Mouse (Mus musculus) hematopoietic stem cell, adult 5-6 weeks (primary cell): ENCODE results near the gene Sema4f. TPM values are rescaled to one million over a fixed set of nuclear protein-coding genes. Genes with fewer than 3 reads are reported as not detected.

ENCODE experiments used
- ATAC-seq, 2 experiments: fragments of 125-278 bp in 1 of 2; replicated peaks in 1 of 2; 2 replicates each; pipeline ENCODE4 v1.8.0; 2016 to 2017; ENCODE audit warnings: inconsistent platforms in 2 of 2, mild to moderate bottlenecking in 2 of 2, moderate number of reproducible peaks in 2 of 2, low read depth in 1 of 2, moderate TSS enrichment in 1 of 2; ENCODE audit not compliant: low FRiP score in 2 of 2, poor library complexity in 2 of 2, severe bottlenecking in 2 of 2, insufficient read depth in 1 of 2, low TSS enrichment in 1 of 2
- total RNA-seq: library from RNA; stranded (forward); fragments of 172-1452, 232-1000 nt; gene quantifications from 2 replicates; pipeline ENCODE4 v1.2.3, GENCODE M21; 2017

Sema4f gene
- total RNA-seq, 1 experiment from 2014 or later = 0.55 TPM

DNA sequence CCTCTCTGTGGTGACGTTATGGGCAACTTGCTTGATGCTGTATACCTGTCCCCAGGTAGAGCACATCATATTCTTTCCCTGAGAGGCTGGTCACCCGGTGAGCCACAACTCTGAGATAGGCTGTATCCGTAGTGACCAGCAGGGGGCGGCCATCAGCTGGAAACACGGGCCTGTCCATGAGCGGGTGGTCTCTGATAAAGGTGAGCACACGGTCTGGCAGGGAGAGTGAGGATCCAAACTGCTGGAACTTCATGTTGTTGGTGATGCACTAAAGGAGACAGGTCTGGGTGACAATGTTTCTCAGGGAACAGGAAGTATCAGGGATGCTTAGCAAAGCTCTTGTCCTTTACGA lies 21.8 kb downstream of the Sema4f start:
- ATAC-seq = no peak

DNA sequence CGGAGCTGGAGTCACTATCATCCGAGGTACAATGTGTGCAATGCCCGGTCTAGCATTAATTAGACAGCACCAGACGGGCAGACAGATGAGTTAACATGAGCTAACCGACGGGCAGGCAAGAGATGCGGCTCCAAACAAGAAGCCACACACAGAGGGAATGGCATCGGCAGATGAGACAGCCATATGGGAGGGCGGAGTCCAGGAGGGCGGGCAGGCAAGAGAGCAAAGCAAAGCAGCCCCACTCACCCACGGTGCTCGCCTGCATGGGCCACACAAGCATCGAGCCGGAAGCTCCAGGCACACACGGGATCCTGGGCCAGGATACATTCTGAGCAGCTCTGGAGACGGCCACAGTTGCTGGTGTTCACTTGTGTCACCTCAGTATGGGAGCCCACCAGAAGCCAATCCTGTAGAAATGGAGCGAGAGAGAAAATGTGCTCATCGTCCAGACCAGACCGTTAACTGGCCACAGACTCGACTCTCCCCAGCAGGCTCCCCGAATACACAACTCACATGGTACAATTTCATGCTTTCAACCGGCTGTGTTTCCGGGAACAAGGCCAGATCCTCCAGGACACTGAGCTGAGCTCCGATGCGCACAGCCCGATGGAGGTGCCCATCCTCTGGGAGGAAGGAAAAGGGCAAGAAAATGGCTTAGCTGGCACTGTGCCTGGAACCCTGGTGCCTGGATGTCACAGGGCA lies 22.3 kb downstream of the Sema4f start:
- no peak for ATAC-seq

DNA sequence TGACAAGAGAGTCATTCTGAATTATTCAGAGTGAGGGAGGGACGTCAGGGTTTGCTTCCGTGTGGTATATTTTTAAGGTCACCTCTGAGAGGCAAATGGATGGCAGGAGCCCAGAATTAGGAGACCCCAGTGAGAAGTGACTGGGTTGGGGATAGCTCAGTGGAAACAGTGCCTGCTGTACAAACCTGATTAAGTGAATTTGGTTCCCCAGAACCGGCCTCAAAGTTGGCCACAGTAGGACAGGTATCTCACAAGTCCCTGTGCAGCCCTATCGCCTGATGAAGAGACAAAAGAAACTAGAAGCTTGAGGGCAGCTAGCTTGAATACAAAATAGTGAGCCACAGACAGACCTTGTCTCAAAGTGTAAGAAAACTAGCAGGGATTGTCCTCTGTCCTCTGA lies 23.1 kb downstream of the Sema4f start:
- ATAC-seq = no peak

DNA sequence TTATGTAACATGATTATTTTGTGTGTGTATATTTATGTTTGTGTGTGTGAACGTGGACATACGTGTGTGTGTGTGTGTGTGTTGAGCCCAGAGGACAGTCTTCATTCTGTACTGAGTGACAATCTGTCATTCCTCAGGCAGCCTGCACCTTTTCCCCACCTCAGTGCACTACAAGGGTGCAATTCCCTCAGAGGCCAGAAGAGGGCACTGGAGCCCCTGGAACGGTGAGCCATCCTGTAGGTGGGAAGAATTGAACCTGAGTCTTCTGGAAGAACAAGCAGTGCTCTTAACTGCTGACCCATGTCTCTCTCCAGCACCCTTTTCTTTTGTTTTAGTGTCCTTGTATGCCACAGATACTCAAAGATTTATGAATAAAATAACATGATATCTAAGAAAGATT lies 23.7 kb downstream of the Sema4f start:
- ATAC-seq = no peak

DNA sequence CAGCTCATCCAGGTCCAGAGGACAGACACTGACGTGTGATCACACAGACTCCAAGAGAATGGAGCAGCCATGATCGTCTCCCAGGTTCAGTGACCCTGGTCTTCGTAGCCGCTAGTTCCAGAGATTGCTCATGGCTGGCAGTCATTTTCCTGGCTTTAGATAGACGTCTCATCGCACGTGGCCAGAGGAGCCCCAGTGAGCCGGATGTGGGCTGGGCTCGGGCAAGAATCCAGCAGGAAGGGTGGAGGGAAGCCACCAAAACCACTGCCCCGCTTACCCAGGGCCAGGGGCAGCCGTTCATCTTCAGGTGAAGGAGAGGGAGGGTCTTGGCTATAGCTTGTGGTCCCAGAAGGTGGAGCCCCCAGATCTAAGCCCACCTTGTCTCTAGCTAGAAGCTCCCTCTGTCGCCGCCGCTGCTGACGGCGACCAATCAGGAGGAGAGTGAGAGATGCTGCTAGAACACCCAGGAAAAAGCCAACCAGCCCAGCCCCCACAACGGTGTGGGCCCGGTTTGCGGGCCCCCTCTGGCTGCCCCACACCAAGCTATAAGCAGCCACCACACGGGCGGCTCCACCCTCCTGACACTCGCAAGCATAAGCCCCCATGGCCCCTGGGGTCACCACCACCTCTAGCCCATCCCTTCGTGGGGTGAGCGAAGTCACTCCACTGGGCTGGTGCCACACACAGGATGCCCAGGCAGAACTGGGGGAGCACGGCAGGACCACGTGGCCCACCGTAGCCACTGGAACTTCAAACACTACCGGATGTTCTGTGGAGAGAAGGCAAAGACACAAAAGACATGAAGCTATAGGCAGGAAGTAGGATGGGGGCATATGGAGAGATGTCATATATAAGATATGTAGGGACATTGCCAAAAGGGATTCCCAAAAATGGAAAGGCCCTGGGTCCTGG lies 26.0 kb downstream of the Sema4f start:
- ATAC-seq = peak; percentile 67 to 73

DNA sequence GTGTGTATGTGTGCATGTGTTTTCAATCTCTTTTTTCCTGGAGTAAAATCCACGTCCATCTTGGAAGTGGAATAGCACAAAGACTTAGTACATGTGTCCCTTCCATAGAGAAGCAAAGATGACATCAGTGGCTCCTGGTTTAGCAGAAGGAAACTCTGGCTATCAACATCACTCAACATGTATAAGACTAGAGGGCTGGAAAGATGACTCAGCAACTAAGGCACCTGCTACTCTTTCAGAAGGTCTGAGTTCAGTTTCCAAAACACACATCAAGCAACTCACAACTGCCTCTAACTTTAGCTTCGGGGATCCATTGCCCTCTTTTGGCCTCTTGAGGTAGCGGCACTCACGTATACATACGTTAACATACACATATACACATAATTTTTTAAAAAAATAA lies 28.3 kb downstream of the Sema4f start:
- no peak for ATAC-seq

DNA sequence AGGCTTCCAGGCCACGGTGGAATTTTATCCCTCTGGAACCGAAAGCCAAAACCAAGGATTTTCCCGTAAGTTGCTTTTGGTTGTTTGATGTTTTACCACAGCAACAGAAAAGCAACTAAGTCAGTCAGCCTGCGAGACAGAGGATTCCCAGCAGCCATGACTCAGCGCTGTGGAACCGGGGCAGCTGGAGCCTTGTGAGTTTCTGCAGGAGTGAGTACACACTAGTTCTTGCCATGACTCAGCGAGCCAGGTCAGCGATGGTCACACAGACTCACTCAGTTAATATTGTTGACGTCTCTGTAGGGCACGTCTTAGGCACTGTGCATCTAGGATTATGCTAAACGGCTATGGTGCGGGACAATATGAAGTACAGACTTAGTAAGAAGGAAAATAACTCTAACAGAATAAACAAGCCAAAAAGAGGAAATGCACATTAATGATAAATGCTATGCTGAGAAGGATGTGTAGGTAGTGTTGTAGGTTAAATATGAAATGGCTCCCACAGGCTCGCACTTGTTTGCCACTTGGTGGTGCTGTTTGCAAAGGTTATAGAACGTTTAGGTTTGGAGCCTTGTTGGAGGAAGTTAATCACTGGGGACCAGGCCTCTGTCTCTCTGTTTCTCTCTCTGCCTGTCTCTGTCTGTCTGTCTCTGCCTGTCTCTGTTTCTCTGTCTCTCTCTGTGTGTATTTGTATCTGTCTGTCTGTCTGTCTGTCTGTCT lies 30.3 kb downstream of the Sema4f start:
- peak; percentile 30 to 44 for ATAC-seq

DNA sequence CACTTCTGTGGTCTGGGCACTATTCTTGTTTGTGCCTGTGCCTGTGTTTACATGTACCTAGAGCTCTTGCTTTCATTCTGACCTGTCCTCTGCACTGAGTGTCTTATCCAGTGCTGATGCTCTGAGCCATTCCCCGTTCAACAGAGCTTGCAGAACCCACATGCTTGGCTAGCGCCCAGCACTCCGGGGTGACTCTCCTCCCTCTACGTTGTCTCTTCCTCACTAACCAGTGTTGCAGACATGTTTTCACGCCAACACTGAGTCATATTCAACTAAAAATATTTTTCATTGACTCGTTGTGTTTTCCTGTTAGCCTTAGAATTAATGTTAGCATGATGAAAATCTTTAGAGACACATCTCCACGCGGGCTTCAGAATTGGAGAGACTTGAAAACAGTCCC lies 31.5 kb downstream of the Sema4f start:
- no peak for ATAC-seq

DNA sequence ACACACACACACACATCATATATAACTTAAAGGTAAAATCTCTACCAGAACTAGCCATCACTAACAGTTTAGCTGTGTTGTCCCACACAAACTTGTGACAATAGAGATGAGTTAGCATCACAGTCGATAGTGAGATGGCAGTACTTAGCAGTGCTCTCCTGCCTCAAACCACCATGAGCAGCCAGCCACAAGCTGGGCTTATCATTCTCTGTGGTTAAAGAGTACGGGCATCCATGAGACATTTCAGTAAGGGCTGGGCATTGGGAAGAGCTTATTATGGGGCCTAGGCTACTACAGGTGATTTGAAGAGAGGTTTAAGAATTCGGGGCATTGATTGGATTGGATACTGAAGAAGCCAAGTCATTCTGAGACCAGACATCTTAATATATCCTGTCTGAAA lies 32.6 kb downstream of the Sema4f start:
- ATAC-seq = no peak

DNA sequence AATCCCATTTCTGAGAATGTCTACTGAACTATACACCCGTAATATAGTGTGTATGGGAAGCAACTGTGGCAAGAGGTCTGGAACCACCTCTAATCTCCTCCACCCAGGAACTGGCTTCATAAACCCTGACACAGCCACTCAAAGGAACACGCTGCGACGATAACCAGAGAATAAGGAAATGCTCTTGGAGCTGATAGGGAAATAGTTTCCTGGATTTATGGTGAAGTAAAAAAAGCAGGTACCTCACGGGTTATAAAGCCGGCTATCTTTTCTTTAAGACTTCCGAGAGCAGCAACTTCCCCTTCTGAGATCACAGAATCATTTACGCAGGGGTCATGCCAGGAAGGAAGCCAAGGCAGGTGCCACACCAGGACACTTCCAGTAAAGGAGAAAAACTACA lies 37.0 kb downstream of the Sema4f start:
- peak; percentile 87 to 95 for ATAC-seq

DNA sequence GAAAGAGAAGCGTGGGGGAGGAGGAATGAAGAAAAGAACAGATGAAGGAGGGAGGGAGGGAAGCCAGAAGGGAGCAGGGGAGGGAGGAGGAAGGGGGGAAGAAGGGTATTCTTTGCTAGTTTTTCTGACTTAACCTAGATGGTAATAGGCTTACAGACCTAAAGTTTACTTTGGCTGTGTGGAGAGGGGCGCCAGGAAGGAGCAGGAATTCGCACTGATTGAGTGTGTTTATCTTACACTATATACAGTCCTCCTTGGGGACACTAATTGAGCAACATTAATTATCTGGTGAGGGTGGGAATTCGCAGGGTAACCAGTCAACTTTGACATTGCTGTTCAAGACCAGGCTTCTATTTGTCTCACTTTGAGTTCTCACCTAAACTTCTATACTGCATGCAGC lies 40.8 kb downstream of the Sema4f start:
- ATAC-seq = no peak

DNA sequence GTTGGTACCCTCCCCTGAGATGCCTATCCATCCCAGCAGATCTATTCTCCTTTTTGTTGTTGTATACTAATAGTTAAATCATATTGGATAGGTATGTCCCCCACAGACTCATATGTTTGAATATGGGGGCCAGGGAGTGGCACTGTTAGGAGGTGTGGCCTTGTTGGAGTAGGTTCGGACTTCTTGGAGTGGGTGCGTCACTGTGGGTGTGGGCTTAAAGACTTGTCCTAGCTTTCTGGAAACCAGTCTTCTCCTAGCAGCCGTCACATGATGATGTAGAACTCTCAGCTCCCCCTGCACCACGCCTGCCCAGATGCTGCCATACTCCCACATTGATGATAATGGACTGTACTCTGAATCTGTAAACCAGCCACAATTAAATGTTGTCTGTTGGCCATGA lies 41.3 kb downstream of the Sema4f start:
- ATAC-seq = no peak

DNA sequence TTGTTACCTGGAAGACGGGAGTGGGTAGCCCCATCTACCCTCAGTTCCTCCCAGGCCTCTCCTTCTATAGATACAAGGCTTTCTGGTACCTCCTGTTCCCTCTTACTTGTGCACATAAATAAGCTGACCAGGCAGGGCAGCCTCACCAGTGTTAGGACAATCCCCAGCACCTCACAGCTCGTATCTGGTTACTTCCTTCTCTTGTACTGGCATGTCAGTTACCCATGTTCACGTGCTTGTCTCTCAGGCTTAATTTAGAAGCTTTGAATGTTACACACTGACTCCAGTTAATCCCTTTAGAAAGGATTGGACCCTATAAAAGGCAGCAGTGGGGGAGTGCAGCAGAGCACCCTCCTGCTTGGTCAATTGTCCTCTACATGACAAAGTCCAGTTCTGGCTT lies 42.3 kb downstream of the Sema4f start:
- ATAC-seq = 0 out of 4 replicates have a peak, but pooled peaks of 1 of the 2 experiments have one; percentile 44

DNA sequence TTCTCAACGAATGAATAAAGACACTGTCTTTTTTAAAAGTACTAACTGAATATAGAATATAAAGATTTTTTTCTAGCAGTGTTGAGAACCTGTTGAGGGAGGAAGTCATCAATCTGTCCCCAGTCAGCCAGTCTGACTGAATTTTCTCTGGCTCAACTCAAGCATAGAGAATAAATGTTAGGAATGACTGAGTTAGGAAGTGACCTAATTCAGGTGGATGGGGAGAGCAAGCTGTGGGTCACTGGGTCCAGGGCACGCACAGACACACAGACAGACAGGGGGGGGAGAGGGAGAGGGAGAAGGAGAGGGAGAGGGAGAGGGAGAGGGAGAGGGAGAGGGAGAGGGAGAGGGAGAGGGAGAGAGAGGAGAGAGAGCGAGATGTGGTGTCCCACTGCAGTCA lies 46.2 kb downstream of the Sema4f start:
- no peak for ATAC-seq

DNA sequence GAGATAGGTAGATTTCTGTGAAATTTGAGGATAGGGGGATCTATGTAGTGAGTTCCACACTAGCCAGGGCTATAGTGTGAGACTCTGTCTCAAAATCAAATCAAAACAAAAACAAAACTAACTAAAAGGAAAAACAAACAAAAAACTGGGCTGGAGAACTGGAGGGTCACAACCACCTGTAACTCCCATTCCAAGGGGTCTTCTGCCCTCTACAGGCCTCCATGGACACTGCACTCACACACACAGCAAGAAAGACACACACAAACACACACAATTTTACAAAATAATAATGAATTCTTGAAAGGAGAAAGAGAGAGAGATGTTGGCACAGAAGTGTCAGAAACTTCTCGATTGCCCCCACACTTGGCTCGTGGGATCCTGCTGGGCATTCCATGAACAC lies 47.0 kb downstream of the Sema4f start:
- ATAC-seq = no peak; a peak in 1 of 4 replicates

DNA sequence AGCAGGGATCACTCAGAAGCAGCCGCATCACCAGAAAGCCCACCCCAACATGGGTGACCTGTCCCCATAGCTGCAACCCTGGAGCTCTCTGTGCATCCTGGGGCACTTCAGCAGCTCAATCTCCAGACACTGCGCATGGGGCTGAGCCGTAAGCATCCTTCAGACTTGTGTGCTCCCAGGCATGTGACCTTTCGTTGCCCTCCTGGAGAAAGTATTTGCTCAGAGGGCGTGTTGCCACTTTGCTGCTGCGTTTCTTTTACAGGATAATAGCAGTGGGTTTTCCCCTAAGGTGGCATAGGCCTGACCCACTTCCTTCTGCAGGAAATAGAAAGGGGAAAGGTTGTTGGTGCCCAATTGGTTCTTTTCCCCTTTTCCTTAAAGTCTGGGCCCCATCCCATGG lies 48.1 kb downstream of the Sema4f start:
- ATAC-seq = 0 out of 4 replicates have a peak, but pooled peaks of 1 of the 2 experiments have one; percentile 27

DNA sequence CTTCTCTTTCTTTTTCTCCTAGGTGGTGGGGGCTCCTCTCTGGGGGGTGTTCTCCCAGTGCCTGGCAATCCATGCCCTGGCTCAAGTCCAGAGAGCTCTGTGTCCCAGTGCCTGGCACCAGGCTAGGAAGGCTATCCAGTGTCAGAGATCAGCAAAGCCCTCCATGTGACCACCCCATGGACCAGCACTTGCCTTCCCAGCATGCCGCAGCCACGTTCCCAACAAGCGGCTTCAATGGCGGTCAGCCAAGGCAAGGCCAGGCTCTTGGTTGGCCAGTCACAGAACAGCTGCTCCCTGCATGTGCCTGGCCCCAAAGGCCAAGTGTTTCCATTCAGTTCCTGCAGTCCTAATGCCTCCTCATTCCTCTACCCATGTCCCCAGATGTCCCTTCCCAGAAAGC lies 53.2 kb downstream of the Sema4f start:
- no peak for ATAC-seq

DNA sequence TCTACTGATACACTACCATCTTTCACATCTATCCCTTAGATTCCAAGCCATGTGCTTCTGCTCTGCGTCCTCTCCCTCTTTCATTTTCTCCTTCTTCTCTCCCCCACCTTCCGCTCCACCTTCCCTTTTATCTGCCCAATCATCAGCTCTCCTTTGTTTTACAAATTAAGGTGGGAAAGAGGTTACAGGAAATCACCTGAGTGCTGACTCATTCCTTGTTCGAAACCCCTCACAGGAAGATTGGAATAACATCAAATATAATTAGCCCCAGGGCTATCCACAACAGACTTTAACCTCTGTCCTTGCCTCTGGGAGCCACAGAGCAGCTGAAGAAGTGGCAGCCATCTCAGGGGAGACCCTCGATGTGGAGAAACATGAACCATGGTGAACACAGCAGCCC lies 53.7 kb downstream of the Sema4f start:
- no peak for ATAC-seq
